Mouse (Mus musculus): ENCODE results near the gene Gm17087. TPM values are rescaled to one million over a fixed set of nuclear protein-coding genes. Genes with fewer than 3 reads are reported as not detected.

The Gm17087 gene
- polyA plus RNA-seq, 1 experiment = not detected

GRCm38 (mm10) chr17:8580360-8580759, 13.6 kb upstream of the Gm17087 start:
- Histone ChIP-seq H3K4me1 (ENCODE audit: control insufficient read depth, insufficient read depth, low read length) (peaks cover 3% of the 10 kb centered on the region), H3K4me3 (ENCODE audit: insufficient read depth, low read length) (no peak overlapping the region), H3K27ac (ENCODE audit: insufficient read depth, low read length) (no peak overlapping the region)
- TF ChIP-seq CTCF (IDR thresholded peaks at IDR 0.05; ENCODE audit: extremely low read depth, insufficient read depth, low read length) (peak; percentile 22; the same call in 1 of the 2 replicates), POLR2A (IDR thresholded peaks at IDR 0.05; ENCODE audit: extremely low read depth, insufficient read depth, low read length) (no peak)

- TF ChIP-seq POLR2A (IDR thresholded peaks at IDR 0.05; ENCODE audit: extremely low read depth, insufficient read depth, low read length) = no peak
- TF ChIP-seq CTCF (IDR thresholded peaks at IDR 0.05; ENCODE audit: extremely low read depth, insufficient read depth, low read length) = no peak
- H3K4me3 ChIP-seq (ENCODE audit: insufficient read depth, low read length) = no peak overlapping the region
These were observed 7.0 kb upstream of the Gm17087 start for GRCm38 (mm10) chr17:8573542-8574260.

GRCm38 (mm10) chr17:8562886-8563280, 3.9 kb downstream of the Gm17087 start:
- no peak for TF ChIP-seq CTCF (IDR thresholded peaks at IDR 0.05; ENCODE audit: extremely low read depth, insufficient read depth, low read length)
- no peak for TF ChIP-seq POLR2A (IDR thresholded peaks at IDR 0.05; ENCODE audit: extremely low read depth, insufficient read depth, low read length)
- peaks cover 3% of the 10 kb centered on the region; the same call in 1 of the 2 replicates for H3K4me1 ChIP-seq (ENCODE audit: control insufficient read depth, insufficient read depth, low read length)
- H3K4me3 ChIP-seq (ENCODE audit: insufficient read depth, low read length) = no peak overlapping the region
- no peak overlapping the region for H3K27ac ChIP-seq (ENCODE audit: insufficient read depth, low read length)

More at GRCm38 (mm10) chr17:8573542-8574260, 7.0 kb upstream of the Gm17087 start:
- peaks cover 5% of the 10 kb centered on the region; the same call in 1 of the 2 replicates for H3K4me1 ChIP-seq (ENCODE audit: control insufficient read depth, insufficient read depth, low read length)
- no peak overlapping the region for H3K27ac ChIP-seq (ENCODE audit: insufficient read depth, low read length)

- Histone ChIP-seq H3K27ac (ENCODE audit: insufficient read depth, low read length) (no peak overlapping the region), H3K4me1 (ENCODE audit: control insufficient read depth, insufficient read depth, low read length) (peaks cover 3% of the 10 kb centered on the region; the same call in 1 of the 2 replicates), H3K4me3 (ENCODE audit: insufficient read depth, low read length) (no peak overlapping the region)
- TF ChIP-seq POLR2A (IDR thresholded peaks at IDR 0.05; ENCODE audit: extremely low read depth, insufficient read depth, low read length) (no peak), CTCF (IDR thresholded peaks at IDR 0.05; ENCODE audit: extremely low read depth, insufficient read depth, low read length) (no peak)
These were observed 4.5 kb downstream of the Gm17087 start for GRCm38 (mm10) chr17:8562101-8562885.

GRCm38 (mm10) chr17:8557926-8558325, 8.8 kb downstream of the Gm17087 start:
- peaks cover 3% of the 10 kb centered on the region; the same call in 1 of the 2 replicates for H3K4me1 ChIP-seq (ENCODE audit: control insufficient read depth, insufficient read depth, low read length)
- H3K4me3 ChIP-seq (ENCODE audit: insufficient read depth, low read length) = no peak overlapping the region
- H3K27ac ChIP-seq (ENCODE audit: insufficient read depth, low read length) = no peak overlapping the region
- TF ChIP-seq POLR2A (IDR thresholded peaks at IDR 0.05; ENCODE audit: extremely low read depth, insufficient read depth, low read length) (no peak), CTCF (IDR thresholded peaks at IDR 0.05; ENCODE audit: extremely low read depth, insufficient read depth, low read length) (no peak)

- H3K4me1 ChIP-seq (ENCODE audit: control insufficient read depth, insufficient read depth, low read length) = peaks cover 3% of the 10 kb centered on the region; the same call in 1 of the 2 replicates
- H3K4me3 ChIP-seq (ENCODE audit: insufficient read depth, low read length) = no peak overlapping the region
- H3K27ac ChIP-seq (ENCODE audit: insufficient read depth, low read length) = no peak overlapping the region
- TF ChIP-seq POLR2A (IDR thresholded peaks at IDR 0.05; ENCODE audit: extremely low read depth, insufficient read depth, low read length) (no peak), CTCF (IDR thresholded peaks at IDR 0.05; ENCODE audit: extremely low read depth, insufficient read depth, low read length) (no peak)
These were observed 10.5 kb downstream of the Gm17087 start for GRCm38 (mm10) chr17:8556223-8556622.

GRCm38 (mm10) chr17:8555785-8556184, 11.0 kb downstream of the Gm17087 start:
- no peak overlapping the region for H3K4me3 ChIP-seq (ENCODE audit: insufficient read depth, low read length)
- no peak overlapping the region for H3K27ac ChIP-seq (ENCODE audit: insufficient read depth, low read length)
- H3K4me1 ChIP-seq (ENCODE audit: control insufficient read depth, insufficient read depth, low read length) = peaks cover 3% of the 10 kb centered on the region; the same call in 1 of the 2 replicates
- TF ChIP-seq CTCF (IDR thresholded peaks at IDR 0.05; ENCODE audit: extremely low read depth, insufficient read depth, low read length) = no peak
- TF ChIP-seq POLR2A (IDR thresholded peaks at IDR 0.05; ENCODE audit: extremely low read depth, insufficient read depth, low read length) = no peak

- no peak for TF ChIP-seq CTCF (IDR thresholded peaks at IDR 0.05; ENCODE audit: extremely low read depth, insufficient read depth, low read length)
- TF ChIP-seq POLR2A (IDR thresholded peaks at IDR 0.05; ENCODE audit: extremely low read depth, insufficient read depth, low read length) = no peak
- H3K4me1 ChIP-seq (ENCODE audit: control insufficient read depth, insufficient read depth, low read length) = no peaks in the 10 kb centered on the region
- H3K27ac ChIP-seq (ENCODE audit: insufficient read depth, low read length) = no peak overlapping the region
- H3K4me3 ChIP-seq (ENCODE audit: insufficient read depth, low read length) = no peak overlapping the region
These were observed 12.5 kb downstream of the Gm17087 start for GRCm38 (mm10) chr17:8554219-8554618.

- H3K27ac ChIP-seq (ENCODE audit: insufficient read depth, low read length) = no peak overlapping the region
- no peaks in the 10 kb centered on the region for H3K4me1 ChIP-seq (ENCODE audit: control insufficient read depth, insufficient read depth, low read length)
- TF ChIP-seq CTCF (IDR thresholded peaks at IDR 0.05; ENCODE audit: extremely low read depth, insufficient read depth, low read length) (no peak), POLR2A (IDR thresholded peaks at IDR 0.05; ENCODE audit: extremely low read depth, insufficient read depth, low read length) (no peak)
- no peak overlapping the region for H3K4me3 ChIP-seq (ENCODE audit: insufficient read depth, low read length)
These were observed 13.1 kb downstream of the Gm17087 start for GRCm38 (mm10) chr17:8553601-8554000.
